Mouse (Mus musculus) ES-Bruce4 (cell line): Measurements from ENCODE around the gene Hoxd10. TPM values are rescaled to one million over a fixed set of nuclear protein-coding genes. Genes with fewer than 3 reads are reported as not detected.

Experiments
- H3K27ac ChIP-seq: 2 replicates; pipeline ENCODE4 v1.5.1; 2012; ENCODE audit warnings: low read length, inconsistent platforms; ENCODE audit not compliant: insufficient read depth
- H3K27me3 ChIP-seq: 2 replicates; pipeline ENCODE4 v1.6.1; 2012; ENCODE audit warnings: mild to moderate bottlenecking, low read length, inconsistent platforms; ENCODE audit not compliant: control insufficient read depth, poor library complexity, insufficient read depth, severe bottlenecking
- H3K36me3 ChIP-seq: 2 replicates; pipeline ENCODE4 v1.6.1; 2012; ENCODE audit warnings: inconsistent platforms, mild to moderate bottlenecking, low read length, moderate library complexity; ENCODE audit not compliant: control insufficient read depth, poor library complexity, insufficient read depth, severe bottlenecking
- H3K4me1 ChIP-seq: one replicate; pipeline ENCODE4 v1.8.1; 2011; ENCODE audit warnings: low read length; ENCODE audit not compliant: control insufficient read depth, insufficient read depth
- H3K4me3 ChIP-seq: 2 replicates; pipeline ENCODE4 v1.5.1; 2011; ENCODE audit warnings: low read depth, mild to moderate bottlenecking, low read length
- H3K9ac ChIP-seq: 2 replicates; pipeline ENCODE4 v1.6.1; 2012; ENCODE audit warnings: low read depth, mild to moderate bottlenecking, inconsistent platforms; ENCODE audit not compliant: poor library complexity, severe bottlenecking
- H3K9me3 ChIP-seq: replicated peaks from 2 replicates; pipeline ENCODE4 v1.6.1; 2012; ENCODE audit warnings: mild to moderate bottlenecking, low read length, inconsistent platforms; ENCODE audit not compliant: control insufficient read depth, poor library complexity, insufficient read depth, severe bottlenecking
- CTCF ChIP-seq: IDR thresholded peaks from one replicate; pipeline ENCODE4 v1.8.1; 2011; ENCODE audit warnings: low read depth, low read length
- EP300 ChIP-seq: IDR thresholded peaks from 2 replicates; pipeline ENCODE4 v1.6.1; 2011; ENCODE audit warnings: low read depth, low read length; ENCODE audit not compliant: insufficient read depth
- POLR2A ChIP-seq: IDR thresholded peaks from one replicate; pipeline ENCODE4 v1.8.1; 2011; ENCODE audit warnings: low read length; ENCODE audit not compliant: insufficient read depth
- polyA plus RNA-seq: library from polyadenylated mRNA; stranded (reverse); fragments of >200 nt; gene quantifications from 2 replicates; pipeline ENCODE4 v1.2.4, GENCODE M21; 2011; ENCODE audit warnings: low read depth; ENCODE audit not compliant: missing spikeins, insufficient read depth, insufficient read length

The Hoxd10 gene
- polyA plus RNA-seq, 1 experiment = not detected

GRCm38 (mm10) chr2:74703720-74704392, 12.1 kb downstream of the Hoxd10 start:
- Histone ChIP-seq H3K4me1 (no peaks in the 10 kb centered on the region), H3K9ac (no peak overlapping the region)

GRCm38 (mm10) chr2:74704393-74704998, 12.8 kb downstream of the Hoxd10 start, which contains the start of gene Hoxd8:
Hoxd8 (plus strand) TSS chr2:74704615.
- Histone ChIP-seq H3K9me3 (no peaks in the 10 kb centered on the region), H3K36me3 (no peaks in the 10 kb centered on the region), H3K9ac (peak within 1 kb of the TSS; percentile 97), H3K4me1 (no peaks in the 10 kb centered on the region), H3K27ac (no peak within 1 kb of the TSS), H3K27me3 (peaks cover 56% of the 10 kb centered on the region), H3K4me3 (peak within 1 kb of the TSS; percentile 61)
- TF ChIP-seq EP300 (no peak), CTCF (no peak), POLR2A (no peak)

More at GRCm38 (mm10) chr2:74703720-74704392, 12.1 kb downstream of the Hoxd10 start:
- H3K27me3 ChIP-seq = peaks cover 59% of the 10 kb centered on the region
- no peak overlapping the region for H3K27ac ChIP-seq
- no peak overlapping the region for H3K4me3 ChIP-seq
- TF ChIP-seq POLR2A (no peak), EP300 (no peak), CTCF (no peak)
- no peaks in the 10 kb centered on the region for H3K36me3 ChIP-seq
- no peaks in the 10 kb centered on the region for H3K9me3 ChIP-seq

- Histone ChIP-seq H3K36me3 (no peaks in the 10 kb centered on the region), H3K4me3 (peak overlapping the region; percentile 61), H3K9ac (peak overlapping the region; percentile 97), H3K27me3 (peaks cover 55% of the 10 kb centered on the region), H3K4me1 (no peaks in the 10 kb centered on the region), H3K9me3 (no peaks in the 10 kb centered on the region), H3K27ac (no peak overlapping the region)
- no peak for TF ChIP-seq EP300
- no peak for TF ChIP-seq POLR2A
- no peak for TF ChIP-seq CTCF
These were observed 13.3 kb downstream of the Hoxd10 start for GRCm38 (mm10) chr2:74704999-74705466.

GRCm38 (mm10) chr2:74705467-74706089, 13.9 kb downstream of the Hoxd10 start:
- H3K4me3 ChIP-seq = peak overlapping the region; percentile 55; the same call in 1 of the 2 replicates
- TF ChIP-seq CTCF (no peak), POLR2A (no peak), EP300 (no peak)
- peaks cover 58% of the 10 kb centered on the region for H3K27me3 ChIP-seq
- H3K9me3 ChIP-seq = no peaks in the 10 kb centered on the region
- H3K36me3 ChIP-seq = no peaks in the 10 kb centered on the region
- H3K4me1 ChIP-seq = no peaks in the 10 kb centered on the region
- peak overlapping the region; percentile 97 for H3K9ac ChIP-seq
- no peak overlapping the region for H3K27ac ChIP-seq

- Histone ChIP-seq H3K27ac (no peak overlapping the region), H3K27me3 (peaks cover 61% of the 10 kb centered on the region), H3K4me3 (no peak overlapping the region), H3K9me3 (no peaks in the 10 kb centered on the region), H3K36me3 (no peaks in the 10 kb centered on the region), H3K9ac (no peak overlapping the region), H3K4me1 (no peaks in the 10 kb centered on the region)
- TF ChIP-seq POLR2A = no peak
- TF ChIP-seq CTCF = no peak
- TF ChIP-seq EP300 = no peak
These were observed 14.8 kb downstream of the Hoxd10 start for GRCm38 (mm10) chr2:74706393-74706960.

- TF ChIP-seq CTCF (no peak), POLR2A (no peak), EP300 (no peak)
- no peak overlapping the region for H3K9ac ChIP-seq
- no peak overlapping the region for H3K27ac ChIP-seq
- H3K27me3 ChIP-seq = peaks cover 72% of the 10 kb centered on the region
- H3K36me3 ChIP-seq = no peaks in the 10 kb centered on the region
- H3K4me3 ChIP-seq = no peak overlapping the region
- H3K4me1 ChIP-seq = no peaks in the 10 kb centered on the region
- no peaks in the 10 kb centered on the region for H3K9me3 ChIP-seq
These were observed 15.9 kb downstream of the Hoxd10 start for GRCm38 (mm10) chr2:74707599-74707998.
